Mouse (Mus musculus) ovary, adult 18-20 months (tissue): ENCODE results near the gene Tmem44.
A peak's percentile ranks its signal among the peaks of the same experiment; 100 is the strongest.
"Not testable (repeated sequence)": the region's sequence is repeated elsewhere in the genome, so short reads cannot be mapped to it uniquely, and the experiment has no call there.

Experiments used
- DNase-seq: peaks from one replicate; pipeline ENCODE4 v3.0.0; 2022; ENCODE audit warnings: low spot score, mixed read lengths

The Tmem44 gene

GRCm38 (mm10) chr16:30497307-30497706 lies 53.3 kb downstream of the Tmem44 start:
- no peak for DNase-seq

- DNase-seq: no peak
Observed at GRCm38 (mm10) chr16:30494883-30495282, 55.8 kb downstream of the Tmem44 start.

DNA sequence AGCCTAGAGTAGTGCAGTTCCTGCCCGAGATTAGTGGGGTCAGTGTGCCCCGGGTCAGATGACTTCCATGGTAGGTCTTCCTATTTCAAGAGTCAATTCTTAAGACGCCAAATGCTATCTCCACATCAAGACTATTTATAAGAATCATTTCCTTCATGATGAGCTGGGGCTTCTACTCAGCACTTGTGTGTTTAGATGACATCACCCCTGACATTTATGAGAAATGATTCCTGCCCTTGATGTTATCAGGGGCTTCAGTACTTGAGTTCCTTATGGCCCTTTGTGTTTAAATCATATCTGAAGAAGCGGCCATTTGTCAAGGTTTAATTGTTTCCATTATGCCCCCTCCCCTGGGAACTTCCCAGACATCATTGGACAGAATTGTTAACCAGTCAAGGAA lies 58.9 kb downstream of the Tmem44 start:
- DNase-seq: no peak

DNA sequence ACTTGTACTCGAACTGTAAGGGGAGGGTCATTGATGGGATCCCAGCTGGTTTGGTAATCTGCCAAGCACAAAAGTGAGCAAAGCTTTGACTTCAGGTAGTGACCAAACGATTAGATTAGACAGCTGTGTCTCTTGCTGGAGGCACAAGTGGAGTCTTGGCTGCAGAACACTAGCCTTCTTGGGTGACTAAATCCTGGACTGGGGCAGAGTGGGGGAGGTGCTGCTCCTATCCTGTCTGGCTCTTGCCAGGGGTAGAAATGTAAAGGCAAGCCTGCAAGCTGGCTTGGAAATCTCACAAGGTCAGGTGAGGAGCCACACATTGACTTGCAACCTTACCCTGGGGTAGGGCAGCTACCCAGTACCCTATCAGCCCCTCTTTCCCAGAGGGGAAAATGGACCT lies 59.9 kb downstream of the Tmem44 start:
- no peak for DNase-seq

- DNase-seq: no peak
Observed at GRCm38 (mm10) chr16:30490316-30490715, 60.3 kb downstream of the Tmem44 start.

DNA sequence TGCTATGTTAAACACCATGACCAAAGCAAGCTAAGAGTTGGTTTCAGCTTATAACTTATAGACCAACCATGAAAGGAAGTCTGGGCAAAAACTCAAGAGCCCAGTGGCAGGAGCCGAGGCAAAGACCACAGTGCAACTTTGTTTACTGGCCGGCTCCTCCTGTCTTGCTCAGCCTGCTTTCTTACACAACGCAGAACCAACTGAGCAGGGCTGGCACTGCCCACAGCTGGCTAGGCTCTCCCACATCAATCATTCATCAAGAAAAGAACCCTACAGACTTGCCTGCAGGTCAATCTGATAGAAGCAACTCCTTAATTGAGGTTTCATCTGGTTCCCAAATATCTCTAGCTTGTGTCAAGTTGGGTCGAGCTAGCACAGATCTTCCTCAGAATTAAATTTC lies 61.0 kb downstream of the Tmem44 start:
- no peak for DNase-seq

- no peak for DNase-seq
Observed at GRCm38 (mm10) chr16:30486498-30486897, 64.1 kb downstream of the Tmem44 start.

DNA sequence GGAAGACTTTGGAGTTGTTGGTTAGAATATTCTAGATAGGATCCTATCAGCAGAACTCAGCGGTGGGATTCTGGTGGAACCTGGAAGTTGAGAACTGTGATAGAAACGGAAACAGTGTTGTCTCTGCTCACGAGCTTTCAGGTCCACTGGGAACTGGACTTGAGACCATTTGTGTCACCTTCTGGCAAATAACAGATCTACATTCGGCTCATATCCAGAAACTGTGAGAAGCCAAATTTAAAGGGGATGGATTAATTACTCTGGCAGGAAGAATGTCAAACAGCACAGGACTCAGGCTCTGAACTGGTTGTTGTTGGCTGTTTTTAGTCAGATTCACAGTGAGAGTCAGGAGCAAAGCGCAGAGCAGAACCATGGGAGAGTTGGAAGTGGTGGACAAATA lies 72.9 kb downstream of the Tmem44 start:
- DNase-seq: no peak

DNA sequence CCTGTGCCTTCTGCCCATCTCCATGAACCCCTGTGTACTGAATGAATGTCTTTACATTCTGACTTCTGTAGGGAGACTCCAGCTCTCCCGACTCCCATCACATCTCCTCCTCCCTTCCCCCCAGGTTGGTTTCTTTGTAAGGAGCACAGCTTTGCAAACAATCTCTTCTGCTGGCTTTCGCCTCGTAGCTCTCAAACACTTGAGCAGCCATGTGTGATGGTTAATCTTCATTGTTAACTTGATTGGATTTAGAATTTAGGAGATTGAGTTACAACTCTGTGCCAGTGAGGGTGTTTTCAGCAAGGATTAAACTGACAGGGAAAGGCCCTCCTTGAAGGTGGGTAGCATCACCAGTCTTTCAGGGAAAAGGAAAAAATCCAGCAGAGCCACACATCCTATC lies 73.6 kb downstream of the Tmem44 start:
- DNase-seq: no peak

DNA sequence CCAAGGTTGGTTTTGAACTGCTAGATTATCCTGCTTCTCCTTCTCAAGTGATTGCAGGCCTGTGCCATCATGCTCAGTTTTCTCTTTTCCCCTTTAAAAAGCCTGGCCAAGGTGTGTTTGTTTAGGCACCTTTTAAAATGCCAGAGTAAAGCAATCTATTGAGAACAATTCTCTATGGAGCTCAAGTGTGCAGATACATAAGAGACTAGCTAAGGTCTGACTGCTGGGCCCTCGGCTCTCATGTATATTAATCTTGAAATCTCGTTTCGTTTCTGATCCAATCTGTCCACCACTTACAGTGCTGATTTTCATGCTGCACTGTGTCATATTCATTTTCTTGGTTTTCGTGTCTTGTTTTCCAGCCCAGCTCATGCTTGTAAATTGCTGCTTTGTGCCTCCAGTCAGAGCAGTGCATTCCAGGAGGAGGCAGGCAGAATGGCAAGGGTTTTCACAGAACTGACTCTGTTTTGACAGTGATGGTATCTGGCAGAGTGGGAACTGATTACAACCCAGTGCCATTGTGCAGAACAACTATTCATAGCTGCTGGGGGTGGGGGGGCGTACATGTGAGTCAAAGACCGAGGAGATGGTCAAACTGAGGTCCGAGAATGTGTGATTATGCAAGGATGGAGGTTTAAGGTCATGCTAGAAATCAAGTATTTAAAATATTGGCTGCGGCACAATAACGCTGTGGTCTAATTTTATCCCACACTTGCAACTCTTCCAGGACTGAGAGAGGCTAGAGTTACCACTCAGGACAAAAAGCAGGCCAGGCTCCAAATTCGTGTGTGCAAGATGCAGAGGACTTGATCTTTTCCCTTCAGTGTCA lies 74.8 kb downstream of the Tmem44 start:
- DNase-seq: peak; percentile 2

DNA sequence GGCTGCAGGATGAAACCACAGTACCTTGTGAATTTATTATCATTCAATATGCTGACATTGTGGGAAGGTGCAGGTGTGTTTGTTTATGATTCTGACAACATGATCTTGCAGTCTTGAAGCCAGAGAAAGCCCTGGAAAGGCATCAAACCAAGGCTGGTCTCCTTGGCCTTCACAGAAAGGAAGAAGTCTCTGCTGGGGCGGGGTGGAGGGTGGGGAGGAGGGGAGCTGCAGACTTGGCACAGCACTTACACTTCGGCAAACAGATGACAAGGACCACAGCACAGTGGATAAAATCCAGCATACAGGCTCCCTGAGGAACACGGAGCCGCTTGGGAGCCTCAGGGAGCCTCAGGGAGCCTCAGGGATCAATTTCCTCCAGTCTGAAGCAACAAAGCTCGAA lies 78.2 kb downstream of the Tmem44 start:
- no peak for DNase-seq

- DNase-seq: no peak
Observed at GRCm38 (mm10) chr16:30471912-30472311, 78.7 kb downstream of the Tmem44 start.

- no peak for DNase-seq
Observed at GRCm38 (mm10) chr16:30468944-30469343, 81.7 kb downstream of the Tmem44 start.

DNA sequence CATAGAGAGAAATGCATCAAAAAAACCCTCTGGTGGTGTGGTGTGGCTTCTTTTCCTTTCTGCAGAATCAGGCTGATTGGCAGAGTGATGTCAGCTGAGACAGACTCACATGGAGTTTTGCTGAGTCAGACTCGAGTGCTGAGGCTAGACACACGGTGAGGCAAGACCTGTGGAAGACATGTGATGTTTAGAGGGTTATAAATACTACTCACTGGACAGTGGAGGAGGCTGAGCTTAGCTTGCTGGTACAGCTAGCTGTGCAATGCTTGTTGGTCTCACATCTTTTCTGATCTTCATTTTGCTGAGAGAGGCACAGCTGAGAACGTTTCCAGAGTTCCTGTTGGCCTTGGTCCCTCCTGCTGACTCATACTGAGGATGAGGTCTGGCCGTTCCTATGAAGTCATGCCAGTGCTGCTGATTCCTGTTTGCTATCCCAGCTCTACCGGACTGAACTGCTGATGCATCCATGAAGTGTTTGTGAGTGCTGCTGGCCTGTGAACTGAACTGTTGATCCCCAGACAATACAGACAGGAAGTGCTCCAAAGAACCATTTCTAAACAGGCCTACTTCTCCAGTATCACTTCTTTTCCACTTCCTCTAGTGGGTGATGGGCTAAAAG lies 84.9 kb downstream of the Tmem44 start:
- DNase-seq: no peak

GRCm38 (mm10) chr16:30464742-30465141 lies 85.9 kb downstream of the Tmem44 start:
- not testable (repeated sequence) for DNase-seq
